Mouse (Mus musculus): ENCODE measurements at regions not wholly inside any gene's neighbourhood (a gene's known extent, or its start where the extent isn't known, plus 50 kb on each side); places are given as distances from the start of the nearest gene placed in this dataset.

DNA sequence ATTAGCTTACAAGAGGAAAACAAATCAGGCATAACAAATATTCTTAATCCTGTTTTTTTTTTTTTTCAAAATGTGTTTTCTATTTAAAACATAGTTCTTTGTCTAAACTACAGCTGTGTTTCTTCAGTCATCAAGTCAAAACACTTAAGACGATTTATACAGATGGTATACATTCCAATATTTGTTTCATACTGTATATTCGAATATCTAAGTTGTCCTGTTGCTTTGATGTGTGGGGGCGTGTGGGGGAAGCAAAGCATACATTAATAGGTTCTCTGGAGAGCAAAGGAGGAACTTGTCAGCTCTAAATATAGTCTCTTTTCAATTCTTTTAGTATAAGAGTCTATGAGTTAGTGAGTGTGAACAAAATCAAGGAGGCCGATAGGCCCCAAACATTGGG lies 1056.7 kb upstream of the Cdh7 start:
- POLR2A ChIA-PET, result interaction anchor here in 1 of 4 experiments (0.7 kb wide), 1 partner anchor 561 kb away, joined by 4 read pairs; no protein-coding TSS in a partner anchor
- CTCF ChIA-PET, result no interaction called here

DNA sequence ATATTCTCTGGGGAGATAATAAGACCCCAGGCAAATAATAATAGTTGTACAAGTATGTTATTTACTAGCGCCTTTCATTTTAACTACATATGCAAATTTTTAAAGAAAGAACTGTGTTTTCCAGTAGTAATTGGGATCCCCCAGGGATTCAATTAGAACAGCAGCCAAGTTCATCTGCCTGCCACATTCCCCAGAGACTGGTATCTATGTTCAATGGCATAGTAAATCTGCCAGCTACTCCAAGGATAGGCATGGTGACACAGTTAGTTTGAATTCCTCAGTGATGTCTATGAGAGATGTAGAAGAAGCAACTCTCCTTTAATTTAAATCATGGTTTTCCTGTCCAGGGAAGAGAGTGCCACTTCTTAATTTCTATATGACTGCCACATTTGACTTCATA lies 1047.9 kb upstream of the Cdh7 start:
- ChIA-PET POLR2A (no interaction called here), CTCF (no interaction called here)

DNA sequence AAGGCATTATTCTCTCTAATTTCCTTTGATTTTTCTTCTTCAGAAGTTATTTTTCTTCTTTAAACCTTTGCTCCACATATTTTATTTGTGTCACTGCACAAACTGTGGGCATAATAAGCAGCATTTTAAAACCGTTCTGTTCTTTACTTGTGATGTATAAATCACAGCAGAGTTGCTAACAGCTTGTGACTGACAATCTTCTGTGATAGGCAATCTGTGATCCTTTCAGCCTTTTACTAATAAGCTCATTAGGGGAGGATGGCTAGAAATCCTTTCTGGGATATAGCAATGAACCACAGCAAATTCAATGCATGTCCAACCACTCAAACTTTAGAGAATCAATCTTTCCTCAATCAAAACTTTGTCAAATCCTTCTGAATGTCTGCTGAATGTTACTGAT lies 1007.4 kb upstream of the Cdh7 start:
- POLR2A ChIA-PET, result no interaction called here

DNA sequence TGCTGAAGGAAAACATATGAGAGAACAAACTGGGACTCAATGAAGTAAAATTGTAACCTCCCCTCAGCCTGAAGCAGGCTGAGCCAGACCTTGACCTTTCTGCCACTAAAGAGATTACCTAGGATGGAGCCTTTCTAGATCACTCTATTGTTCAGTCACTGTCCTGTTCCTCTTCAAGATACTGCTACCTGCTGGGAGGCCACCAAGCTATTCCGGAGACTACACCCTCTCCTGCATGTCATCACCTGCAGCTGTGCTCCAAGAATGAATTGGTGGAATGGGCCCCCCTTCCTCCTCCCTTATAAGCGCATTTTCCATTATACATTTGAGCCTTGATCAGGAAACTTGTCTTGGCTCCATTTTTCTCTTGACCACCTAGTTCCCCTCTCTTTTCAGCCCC lies 987.6 kb upstream of the Cdh7 start:
- CTCF ChIA-PET, result no interaction called here
- POLR2A ChIA-PET, result no interaction called here

More for the DNA sequence above, 1007.4 kb upstream of the Cdh7 start:
- CTCF ChIA-PET, result no interaction called here

Measured in embryonic stem cell, embryonic (primary cell).